Mouse (Mus musculus) frontal cortex, postnatal 10 days (tissue): ENCODE data around the gene Lrrc25.
"Not testable (repeated sequence)": the region's sequence is repeated elsewhere in the genome, so short reads cannot be mapped to it uniquely, and the experiment has no call there.

Experiments used
- DNase-seq, 2 experiments: peaks; one replicate each; pipeline ENCODE4 v3.0.0; 2022; ENCODE audit warnings: low spot score in 2 of 2, mixed read lengths in 1 of 2

The Lrrc25 gene

DNA sequence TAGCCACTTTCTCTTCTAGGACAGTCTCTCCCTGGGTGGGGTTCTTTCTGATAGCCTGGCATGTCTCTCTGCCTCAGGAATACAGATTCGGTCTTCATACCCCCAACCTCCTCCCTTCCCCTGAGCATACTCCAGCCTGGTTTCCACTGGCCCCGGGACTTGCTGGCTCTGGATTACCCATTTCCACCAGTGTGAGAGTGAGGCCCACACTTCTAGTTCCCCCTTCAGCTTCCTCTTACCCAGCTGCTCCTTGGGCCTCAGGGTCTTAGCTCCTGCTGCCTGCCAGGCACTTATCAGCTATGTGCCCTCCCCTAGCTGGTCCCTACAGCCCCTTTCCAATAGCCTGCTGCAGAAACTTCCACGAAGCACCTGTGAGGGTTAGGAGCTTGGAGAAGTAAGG, at the start of gene Lrrc25:
Lrrc25 (plus strand) TSS at position 262 of the 400 bp plus-strand sequence.
- no peak for DNase-seq

DNA sequence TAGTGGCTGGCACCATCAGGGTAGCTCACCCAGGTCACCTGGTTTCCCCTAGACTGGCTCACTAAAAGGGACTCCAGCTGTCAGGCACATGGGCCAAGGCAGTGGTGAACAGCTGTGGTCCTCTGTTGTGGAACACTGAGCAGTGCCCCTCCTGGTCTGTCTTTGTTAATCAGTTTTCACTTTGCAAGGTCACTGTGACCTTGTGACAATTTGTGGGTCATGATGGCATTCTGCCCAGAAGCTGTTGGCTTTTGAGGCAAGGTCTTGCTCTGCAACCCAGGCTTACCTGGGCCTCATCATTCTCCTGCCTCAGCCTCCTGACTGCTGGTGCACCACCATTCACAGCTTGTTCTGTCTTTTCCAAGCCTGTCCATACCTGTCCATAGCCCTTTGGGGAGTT, 45.6 kb upstream of the Lrrc25 start:
- no peak for DNase-seq

- DNase-seq: no peak
Observed at GRCm38 (mm10) chr8:70570990-70571389, 45.0 kb upstream of the Lrrc25 start.

GRCm38 (mm10) chr8:70574302-70574701, 41.7 kb upstream of the Lrrc25 start:
- DNase-seq: no peak

DNA sequence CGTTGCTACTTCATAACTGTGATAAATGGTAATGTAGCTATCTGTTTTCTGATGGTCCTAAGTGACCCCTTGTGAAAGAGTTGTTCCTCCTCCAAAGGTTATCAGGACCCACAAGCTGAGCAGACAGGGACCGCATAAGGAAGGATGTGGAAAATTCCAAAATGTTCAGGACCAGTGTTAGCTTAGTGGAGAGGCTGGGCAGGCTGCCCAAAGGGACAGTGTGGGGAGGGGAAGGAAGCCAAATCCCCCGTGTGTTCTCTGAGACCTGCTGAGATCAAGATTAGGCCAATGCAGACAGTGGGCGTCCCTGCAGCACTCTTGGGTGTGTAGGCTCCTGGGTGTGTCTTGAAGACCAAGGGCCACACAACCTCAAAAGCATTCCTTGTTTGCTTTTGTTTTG, 41.0 kb upstream of the Lrrc25 start:
- no peak for DNase-seq

DNA sequence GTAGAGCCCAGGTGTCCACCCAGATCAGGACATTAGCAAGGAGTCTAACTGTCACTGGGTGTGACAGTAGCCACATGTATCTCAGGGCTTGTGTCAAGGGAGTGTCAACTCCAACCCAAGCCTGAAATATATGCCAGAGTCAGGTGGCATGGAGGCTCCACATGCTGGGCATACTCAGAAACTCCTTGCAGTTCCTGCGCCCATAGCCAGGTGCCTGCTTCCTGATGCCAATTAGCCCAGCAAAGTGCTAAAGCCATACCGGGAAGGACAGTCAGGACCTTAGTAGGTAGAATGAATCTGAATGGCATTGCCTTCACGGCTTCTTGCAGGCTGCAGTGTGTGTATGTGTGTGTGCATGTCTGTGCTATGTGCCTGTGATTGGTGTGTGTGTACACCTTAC, 38.7 kb upstream of the Lrrc25 start:
- DNase-seq: no peak

- DNase-seq: no peak
Observed at GRCm38 (mm10) chr8:70583476-70584387, 32.2 kb upstream of the Lrrc25 start.

DNA sequence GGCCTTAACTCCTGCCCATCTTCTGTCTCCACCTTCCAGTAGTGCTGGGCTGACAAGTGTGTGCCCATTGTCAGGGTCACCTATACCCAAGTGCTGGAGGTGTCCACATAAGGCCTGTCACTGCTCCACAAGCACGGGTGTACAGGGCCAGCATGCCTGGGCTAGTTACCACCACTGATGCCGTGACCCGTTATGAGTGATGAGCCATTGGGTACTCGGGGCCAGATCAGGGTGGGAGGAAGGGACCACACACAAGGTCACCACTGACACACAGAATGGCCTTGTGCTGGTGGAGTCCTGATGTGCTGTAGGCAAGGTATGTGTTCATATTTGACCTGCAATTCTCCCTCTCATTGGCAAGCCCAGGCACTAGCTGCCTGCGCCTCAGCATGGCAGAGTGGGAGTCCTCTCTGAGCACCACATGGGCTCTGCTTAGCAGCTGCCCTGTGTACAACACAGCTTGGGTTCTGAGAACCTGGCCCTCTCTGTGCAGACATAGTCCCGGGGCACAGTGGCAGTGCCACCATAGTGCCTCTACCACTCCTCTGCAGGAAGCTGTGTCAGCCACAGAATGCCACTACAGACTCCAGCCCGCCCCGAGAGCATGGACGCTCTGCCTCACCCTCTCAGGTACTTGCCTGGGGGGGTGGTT, 31.2 kb upstream of the Lrrc25 start:
- DNase-seq: no peak

- peak in 1 of 2 experiments; percentile 60 for DNase-seq
Observed at GRCm38 (mm10) chr8:70585258-70585652, 30.7 kb upstream of the Lrrc25 start.

GRCm38 (mm10) chr8:70587955-70588354, 28.0 kb upstream of the Lrrc25 start:
- DNase-seq: not testable (repeated sequence)

GRCm38 (mm10) chr8:70591569-70591968, 24.4 kb upstream of the Lrrc25 start:
- DNase-seq: no peak

- DNase-seq: no peak
Observed at GRCm38 (mm10) chr8:70593173-70593572, 22.8 kb upstream of the Lrrc25 start.

DNA sequence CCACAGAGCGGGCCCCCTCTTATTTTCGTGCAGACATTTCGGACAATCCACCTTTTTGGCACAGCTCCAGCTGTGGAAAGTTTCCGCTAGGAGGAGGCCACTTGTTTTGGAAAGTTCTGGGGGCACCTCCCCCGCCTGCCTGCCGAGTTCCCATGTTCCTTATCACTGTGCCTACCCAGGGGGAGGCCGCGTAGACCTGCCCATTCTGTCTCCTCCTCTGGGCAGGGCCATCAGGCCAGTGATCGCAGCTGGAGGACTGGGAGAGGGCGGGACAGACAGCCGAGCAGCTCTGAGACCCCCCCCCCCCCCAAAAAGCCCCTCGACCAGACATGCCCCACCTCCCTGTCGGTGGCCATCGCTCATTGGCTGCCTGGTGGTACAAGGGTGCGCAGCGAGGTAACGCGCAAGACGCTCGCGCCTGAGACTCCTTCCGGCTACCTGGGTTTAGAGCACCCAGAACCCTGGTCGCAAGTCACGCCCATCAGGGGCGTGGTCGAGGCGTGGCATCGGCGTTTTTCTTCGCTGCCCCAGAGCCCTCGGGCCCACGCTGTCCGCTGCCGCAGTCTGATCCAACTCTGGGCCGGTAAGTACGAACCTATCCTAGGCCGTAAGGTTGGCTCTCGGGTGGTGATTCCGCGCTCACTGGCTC, 21.9 kb upstream of the Lrrc25 start, which contains the start of gene Isyna1:
Isyna1 (plus strand) TSS at position 413 of the 649 bp plus-strand sequence.
- DNase-seq: peak in 1 of 2 experiments; percentile 77

GRCm38 (mm10) chr8:70594621-70595564, 21.1 kb upstream of the Lrrc25 start:
- DNase-seq: peak in 1 of 2 experiments; percentile 54

DNA sequence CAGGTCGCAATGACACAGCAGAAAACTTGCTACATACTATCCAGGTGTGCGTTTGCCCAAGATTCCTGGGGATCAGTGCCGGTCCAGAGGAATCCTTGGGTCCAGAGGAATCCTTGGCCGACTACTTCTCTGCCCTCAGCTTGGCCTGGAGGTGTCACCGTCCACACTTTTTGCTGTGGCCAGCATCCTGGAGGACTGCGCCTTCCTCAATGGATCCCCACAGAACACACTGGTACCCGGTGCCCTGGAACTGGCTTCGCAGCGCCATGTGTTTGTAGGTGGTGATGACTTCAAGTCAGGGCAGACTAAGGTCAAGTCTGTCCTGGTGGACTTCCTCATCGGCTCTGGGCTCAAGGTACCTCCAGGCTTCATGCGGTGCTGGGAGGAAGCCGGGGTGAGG, 20.1 kb upstream of the Lrrc25 start:
- no peak for DNase-seq

DNA sequence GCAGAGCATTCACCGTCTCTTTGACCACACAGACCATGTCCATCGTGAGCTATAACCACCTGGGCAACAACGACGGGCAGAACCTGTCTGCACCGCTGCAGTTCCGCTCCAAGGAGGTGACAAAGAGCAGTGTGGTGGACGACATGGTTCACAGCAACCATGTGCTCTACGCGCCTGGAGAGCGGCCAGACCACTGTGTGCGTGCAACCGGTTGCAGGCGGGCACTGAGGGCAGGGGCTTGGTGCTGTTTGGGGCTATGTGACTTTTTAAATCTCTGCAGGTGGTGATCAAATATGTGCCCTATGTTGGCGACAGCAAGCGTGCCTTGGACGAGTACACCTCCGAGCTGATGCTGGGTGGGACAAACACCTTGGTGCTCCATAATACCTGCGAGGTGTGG, 19.7 kb upstream of the Lrrc25 start:
- no peak for DNase-seq

DNA sequence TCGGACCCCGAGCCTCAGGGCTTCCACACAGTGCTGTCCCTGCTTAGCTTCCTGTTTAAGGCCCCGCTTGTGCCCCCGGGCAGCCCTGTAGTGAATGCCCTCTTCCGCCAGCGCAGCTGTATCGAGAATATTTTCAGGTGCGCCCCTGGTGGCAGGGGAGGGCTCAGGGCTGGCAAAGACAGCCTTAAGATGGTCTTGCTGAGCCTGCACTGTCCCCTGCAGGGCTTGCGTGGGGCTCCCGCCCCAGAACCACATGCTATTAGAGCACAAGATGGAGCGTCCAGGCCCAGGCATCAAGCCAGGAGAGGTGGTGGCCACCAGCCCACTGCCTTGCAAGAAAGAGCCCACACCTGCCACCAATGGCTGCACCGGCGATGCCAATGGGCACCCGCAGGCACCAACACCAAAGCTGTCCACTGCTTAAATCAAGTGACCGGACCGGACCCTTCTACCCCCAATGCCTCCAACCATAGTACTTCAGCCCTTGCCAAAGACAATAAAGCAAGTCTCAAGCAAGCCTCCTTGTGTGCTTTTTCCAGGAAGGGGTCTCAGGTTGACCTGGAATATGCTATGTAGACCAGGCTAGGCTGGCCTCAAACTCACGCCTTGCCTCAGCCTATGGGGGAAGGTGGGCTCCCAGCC, 19.1 kb upstream of the Lrrc25 start:
- DNase-seq: no peak

GRCm38 (mm10) chr8:70597417-70598272, 18.3 kb upstream of the Lrrc25 start:
- no peak for DNase-seq

GRCm38 (mm10) chr8:70598283-70598682, 17.7 kb upstream of the Lrrc25 start:
- DNase-seq: peak; percentile 81 to 83

DNA sequence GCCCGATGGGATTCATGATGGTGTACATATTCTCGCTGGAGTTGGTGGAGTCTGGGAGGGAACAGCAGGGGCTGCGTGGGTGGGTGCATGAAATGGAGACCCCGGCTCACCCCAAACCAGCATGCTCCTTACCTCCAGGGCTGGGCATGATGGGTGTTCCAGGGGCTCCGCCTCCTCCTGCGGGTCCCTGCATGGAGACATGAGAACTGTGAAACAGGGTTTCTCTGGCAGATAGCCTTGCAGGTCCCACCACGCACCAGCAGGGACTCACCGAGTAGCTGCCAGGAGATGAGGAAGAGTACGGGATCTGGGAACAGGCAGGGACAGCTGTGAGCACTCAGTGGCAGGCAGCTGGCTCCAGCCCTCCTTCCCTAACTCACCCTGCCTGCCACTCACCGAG, 17.2 kb upstream of the Lrrc25 start:
- peak in 1 of 2 experiments; percentile 76 for DNase-seq
